Mouse (Mus musculus) hindbrain, postnatal 0 days (tissue): ENCODE data around the gene Grik3. TPM values are rescaled to one million over a fixed set of nuclear protein-coding genes. Genes with fewer than 3 reads are reported as not detected.

ENCODE experiments used
- ATAC-seq: fragments of 200-750 bp; cut with Nextera tagmentation; 2 replicates; pipeline ENCODE4 v1.8.0; 2017; ENCODE audit warnings: mild to moderate bottlenecking, moderate TSS enrichment, moderate library complexity
- DNase-seq: peaks from one replicate; pipeline ENCODE4 v3.0.0-alpha.2; 2015; ENCODE audit warnings: low spot score
- H3K27ac ChIP-seq: fragments of 300-500 bp; sonication (generic); 2 replicates; pipeline ENCODE4 v1.5.1; 2014; ENCODE audit warnings: mild to moderate bottlenecking
- H3K27me3 ChIP-seq: fragments of 300-500 bp; sonication (generic); 2 replicates; pipeline ENCODE4 v1.6.1; 2014; ENCODE audit warnings: low read length, mixed read lengths; ENCODE audit not compliant: insufficient read depth
- H3K36me3 ChIP-seq: fragments of 300-500 bp; sonication (generic); 2 replicates; pipeline ENCODE4 v1.6.1; 2014; ENCODE audit warnings: low read length, mixed read lengths; ENCODE audit not compliant: insufficient read depth
- H3K4me1 ChIP-seq: fragments of 300-500 bp; sonication (generic); 2 replicates; pipeline ENCODE4 v1.6.1; 2014; ENCODE audit warnings: antibody characterized with exemption, low read length, mixed read lengths; ENCODE audit not compliant: insufficient read depth
- H3K4me2 ChIP-seq: fragments of 300-500 bp; sonication (generic); 2 replicates; pipeline ENCODE4 v1.6.1; 2014; ENCODE audit warnings: low read depth, mild to moderate bottlenecking, low read length, moderate library complexity, mixed read lengths
- H3K4me3 ChIP-seq: fragments of 300-500 bp; sonication (generic); 2 replicates; pipeline ENCODE4 v1.5.1; 2014; ENCODE audit warnings: low read length
- H3K9ac ChIP-seq: fragments of 300-500 bp; sonication (generic); replicated peaks from 2 replicates; pipeline ENCODE4 v1.6.1; 2014; ENCODE audit warnings: mild to moderate bottlenecking, low read length, moderate library complexity, mixed read lengths
- H3K9me3 ChIP-seq: fragments of 300-500 bp; sonication (generic); 2 replicates; pipeline ENCODE4 v1.6.1; 2016; ENCODE audit warnings: low read length, mixed read lengths
- CTCF ChIP-seq: IDR thresholded peaks from 2 replicates; pipeline ENCODE4 v1.5.1; 2016; ENCODE audit warnings: antibody characterized with exemption, control low read depth, low read depth
- WGBS: fragments of 180-500 bp; shearing (Covaris S2); extraction: QIAGEN DNeasy Blood & Tissue Kit; methylation state at CpG from one replicate; pipeline ENCODE4 v1.1.7; 2014; 5-methylcytosine and 5-hydroxymethylcytosine counted together
- polyA plus RNA-seq: library from polyadenylated mRNA; unstranded; fragments of >200 nt; fragmentation: Nextera tagmentation; extraction: Ambion mirVana; gene quantifications from 2 replicates; pipeline ENCODE4 v1.2.1, GENCODE M21; 2015
- total RNA-seq: library from RNA; depleted of rRNA; stranded (reverse); fragments of >200 nt; gene quantifications from 2 replicates; pipeline ENCODE4 v1.2.3, GENCODE M21; 2014

The Grik3 gene
- total and polyA plus RNA-seq, 2 experiments from 2014 or later = 4.2 to 32.0 TPM

DNA sequence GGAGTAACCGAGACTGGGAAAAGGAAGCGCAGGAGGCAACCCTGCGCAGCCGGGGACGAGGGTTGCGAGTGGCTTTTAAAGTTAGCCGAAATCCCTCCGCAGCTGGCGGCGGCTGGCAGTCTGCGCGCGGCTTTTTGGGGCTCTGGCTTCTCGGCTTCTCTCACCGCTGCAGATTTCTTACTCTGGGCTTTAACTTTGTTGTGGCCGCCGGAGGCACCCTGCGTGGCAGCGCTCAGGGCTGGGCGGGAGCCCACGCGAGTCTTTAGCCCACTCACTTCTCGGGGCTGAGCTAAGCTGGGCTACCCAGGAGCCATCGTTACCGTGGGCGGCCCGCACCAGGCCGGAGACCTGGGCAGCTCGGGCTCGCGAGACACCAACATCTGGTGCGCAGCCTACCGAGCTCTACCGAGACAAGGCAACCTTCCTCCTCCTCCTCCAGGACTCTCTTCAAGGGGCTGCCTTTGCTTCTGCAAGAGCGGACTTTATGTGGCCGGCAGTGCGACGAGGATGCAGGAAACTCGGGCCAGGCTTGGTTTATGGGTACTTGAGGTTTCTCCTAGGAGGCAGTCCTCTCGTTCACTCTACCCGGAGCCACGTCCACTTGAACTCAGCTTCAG is 1.1 kb downstream of the Grik3 start:
- TF ChIP-seq CTCF = no peak
- Histone ChIP-seq H3K9ac (peak overlapping the region; percentile 70), H3K4me1 (peaks cover 23% of the 10 kb centered on the region), H3K9me3 (no peaks in the 10 kb centered on the region), H3K4me2 (peak overlapping the region; percentile 66), H3K27me3 (peaks cover 15% of the 10 kb centered on the region), H3K27ac (peak overlapping the region; percentile 85), H3K4me3 (peak overlapping the region; percentile 59), H3K36me3 (no peaks in the 10 kb centered on the region)
- WGBS = under 1% methylated on average over 42 of the region's 42 CpGs
- no peak for DNase-seq
- no peak for ATAC-seq

- peaks cover 18% of the 10 kb centered on the region for H3K4me1 ChIP-seq
Measured at GRCm38 (mm10) chr4:125492122-125492505, 1.6 kb downstream of the Grik3 start.

GRCm38 (mm10) chr4:125492706-125493105 is 2.2 kb downstream of the Grik3 start:
- Histone ChIP-seq H3K4me3 (peak overlapping the region; percentile 59), H3K9ac (peak overlapping the region; percentile 70; the same call in 1 of the 2 replicates), H3K27ac (peak overlapping the region; percentile 85; the same call in 1 of the 2 replicates), H3K9me3 (no peaks in the 10 kb centered on the region), H3K4me2 (peak overlapping the region; percentile 66), H3K36me3 (no peaks in the 10 kb centered on the region), H3K4me1 (peaks cover 15% of the 10 kb centered on the region), H3K27me3 (peaks cover 15% of the 10 kb centered on the region)
- DNase-seq = peak; percentile 72
- ATAC-seq = no peak
- WGBS = 11% methylated on average over 9 of the region's 9 CpGs
- no peak for TF ChIP-seq CTCF

More at GRCm38 (mm10) chr4:125492122-125492505, 1.6 kb downstream of the Grik3 start:
- DNase-seq (no peak), ATAC-seq (no peak)
- H3K36me3 ChIP-seq = no peaks in the 10 kb centered on the region
- peak overlapping the region; percentile 70 for H3K9ac ChIP-seq
- peak overlapping the region; percentile 59 for H3K4me3 ChIP-seq
- peaks cover 15% of the 10 kb centered on the region for H3K27me3 ChIP-seq
- TF ChIP-seq CTCF = no peak
- peak overlapping the region; percentile 66 for H3K4me2 ChIP-seq
- H3K9me3 ChIP-seq = no peaks in the 10 kb centered on the region
- H3K27ac ChIP-seq = peak overlapping the region; percentile 85; the same call in 1 of the 2 replicates
- WGBS = 8% methylated on average over 9 of the region's 9 CpGs

DNA sequence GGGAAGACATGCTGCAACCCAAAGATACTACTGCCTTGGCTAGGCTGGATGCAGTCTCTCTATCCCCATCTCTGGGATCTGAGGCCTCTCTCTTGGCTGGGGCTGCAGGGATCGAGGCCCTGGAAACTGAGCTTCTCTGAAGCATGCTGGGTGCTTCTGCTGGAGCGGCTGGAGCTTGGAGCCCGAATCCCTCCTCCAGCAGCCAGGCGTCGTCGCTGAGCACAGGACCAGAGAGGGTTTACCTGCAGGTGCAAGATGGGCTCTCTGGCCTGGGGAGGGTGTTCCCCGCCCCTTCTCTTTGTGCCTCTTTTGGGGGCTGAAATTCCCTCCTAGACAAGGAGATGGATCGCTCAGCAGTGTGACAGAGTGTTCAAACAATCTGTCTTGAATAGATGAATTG is 2.6 kb downstream of the Grik3 start:
- Histone ChIP-seq H3K9me3 (no peaks in the 10 kb centered on the region), H3K4me1 (peaks cover 17% of the 10 kb centered on the region), H3K27ac (peak overlapping the region; percentile 28; the same call in 1 of the 2 replicates), H3K4me2 (peak overlapping the region; percentile 66), H3K4me3 (peak overlapping the region; percentile 59), H3K9ac (peak overlapping the region; percentile 24; the same call in 1 of the 2 replicates), H3K27me3 (peaks cover 15% of the 10 kb centered on the region), H3K36me3 (no peaks in the 10 kb centered on the region)
- peak; percentile 58 for TF ChIP-seq CTCF
- WGBS = 13% methylated on average over 8 of the region's 8 CpGs
- ATAC-seq = no peak
- DNase-seq = peak; percentile 55

GRCm38 (mm10) chr4:125495477-125495876 is 5.0 kb downstream of the Grik3 start:
- Histone ChIP-seq H3K9ac (no peak overlapping the region), H3K4me1 (peaks cover 20% of the 10 kb centered on the region), H3K27me3 (peaks cover 3% of the 10 kb centered on the region; the same call in 1 of the 2 replicates), H3K9me3 (no peaks in the 10 kb centered on the region), H3K27ac (peak overlapping the region; percentile 48; the same call in 1 of the 2 replicates), H3K36me3 (no peaks in the 10 kb centered on the region), H3K4me3 (no peak overlapping the region), H3K4me2 (peak overlapping the region; percentile 66; the same call in 1 of the 2 replicates)
- 20% methylated on average over 8 of the region's 8 CpGs for WGBS
- TF ChIP-seq CTCF = peak; percentile 63
- ATAC-seq (peak; percentile 46; the same call in 1 of the 2 replicates), DNase-seq (peak; percentile 60)

GRCm38 (mm10) chr4:125497001-125497400 is 6.5 kb downstream of the Grik3 start:
- Histone ChIP-seq H3K4me3 (no peak overlapping the region), H3K27ac (no peak overlapping the region), H3K4me2 (no peak overlapping the region), H3K4me1 (peaks cover 16% of the 10 kb centered on the region), H3K36me3 (no peaks in the 10 kb centered on the region), H3K9me3 (no peaks in the 10 kb centered on the region), H3K27me3 (peaks cover 3% of the 10 kb centered on the region; the same call in 1 of the 2 replicates), H3K9ac (no peak overlapping the region)
- DNase-seq (no peak), ATAC-seq (no peak)
- WGBS = 15% methylated on average over 1 of the region's 1 CpGs
- no peak for TF ChIP-seq CTCF

DNA sequence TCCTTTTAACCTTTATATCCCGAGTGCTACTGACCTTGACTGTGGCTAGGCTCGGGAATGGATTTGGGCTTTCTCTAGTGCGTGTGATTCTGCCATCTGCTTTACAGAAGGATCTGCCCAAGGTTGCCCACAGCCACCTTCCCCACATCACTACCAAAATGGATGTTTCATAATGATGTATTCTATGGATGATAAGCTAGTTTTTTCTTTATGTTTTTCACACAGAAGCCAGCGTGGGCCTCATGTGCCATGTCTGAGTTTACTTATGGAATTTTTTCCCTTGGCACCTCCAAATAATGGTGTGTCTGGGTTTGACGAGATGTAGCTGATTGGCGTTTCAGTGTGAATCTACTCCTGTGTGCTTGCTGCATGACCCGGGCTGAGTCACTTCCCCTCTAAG is 7.0 kb downstream of the Grik3 start:
- no peak overlapping the region for H3K27ac ChIP-seq
- no peak overlapping the region for H3K4me3 ChIP-seq
- no peaks in the 10 kb centered on the region for H3K9me3 ChIP-seq
- ATAC-seq (no peak), DNase-seq (no peak)
- H3K4me2 ChIP-seq = no peak overlapping the region; the same call in 1 of the 2 replicates
- no peaks in the 10 kb centered on the region for H3K36me3 ChIP-seq
- peaks cover 3% of the 10 kb centered on the region; the same call in 1 of the 2 replicates for H3K27me3 ChIP-seq
- no peak overlapping the region for H3K9ac ChIP-seq
- peaks cover 16% of the 10 kb centered on the region for H3K4me1 ChIP-seq
- TF ChIP-seq CTCF = no peak
- 34% methylated on average over 7 of the region's 7 CpGs for WGBS
